Mouse (Mus musculus): ENCODE data around the gene Tmem235. TPM values are rescaled to one million over a fixed set of nuclear protein-coding genes. Genes with fewer than 3 reads are reported as not detected.

Gene Tmem235
- polyA plus RNA-seq, 1 experiment from 2014 or later, result not detected

- Histone ChIP-seq H3K9me3 (no peaks in the 10 kb centered on the region), H3K4me3 (no peak overlapping the region), H3K4me1 (peaks cover 27% of the 10 kb centered on the region), H3K36me3 (no peaks in the 10 kb centered on the region), H3K9ac (no peak overlapping the region), H3K27ac (no peak overlapping the region), H3K4me2 (replicated peaks) (no peak overlapping the region), H3K27me3 (replicated peaks) (no peaks in the 10 kb centered on the region)
- 54% methylated on average over 4 of the region's 4 CpGs for WGBS
- no peak for ATAC-seq (ENCODE audit: low FRiP score, low read depth)
Measured at GRCm38 (mm10) chr11:117874419-117874818, 13.9 kb downstream of the Tmem235 start.

GRCm38 (mm10) chr11:117875681-117876080, 15.1 kb downstream of the Tmem235 start:
- Histone ChIP-seq H3K4me2 (replicated peaks) (no peak overlapping the region), H3K27me3 (replicated peaks) (no peaks in the 10 kb centered on the region), H3K9ac (no peak overlapping the region), H3K27ac (no peak overlapping the region), H3K4me3 (no peak overlapping the region), H3K4me1 (peaks cover 24% of the 10 kb centered on the region), H3K36me3 (no peaks in the 10 kb centered on the region), H3K9me3 (no peaks in the 10 kb centered on the region)
- 18% methylated on average over 6 of the region's 6 CpGs for WGBS
- no peak for ATAC-seq (ENCODE audit: low FRiP score, low read depth)

GRCm38 (mm10) chr11:117877917-117878745, 17.6 kb downstream of the Tmem235 start:
- 28% methylated on average over 13 of the region's 13 CpGs for WGBS
- H3K4me2 ChIP-seq (replicated peaks), result peak overlapping the region; percentile 41
- H3K9ac ChIP-seq, result peak overlapping the region; percentile 33; the same call in 1 of the 2 replicates

DNA sequence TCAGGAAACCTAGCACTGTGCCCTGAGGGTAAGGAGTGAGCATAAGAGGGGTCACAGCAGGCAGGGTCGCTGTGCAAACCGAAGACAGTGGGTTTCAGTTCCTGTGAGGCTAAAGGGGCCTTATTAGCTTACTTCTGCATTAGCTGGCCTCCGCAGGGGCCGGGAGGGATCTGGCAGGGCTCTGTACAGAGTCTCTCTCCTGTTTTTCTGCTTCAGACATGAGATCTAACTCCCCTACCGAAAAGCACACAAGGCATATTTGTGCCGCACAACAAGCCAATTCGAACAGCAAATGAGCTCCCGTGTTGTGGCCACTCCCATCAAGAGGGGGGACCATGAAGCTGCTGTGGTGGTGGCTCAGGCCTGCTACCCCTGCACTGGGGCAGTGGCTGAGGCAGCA, 18.3 kb downstream of the Tmem235 start:
- Histone ChIP-seq H3K4me2 (replicated peaks) (peak overlapping the region; percentile 41), H3K9me3 (no peaks in the 10 kb centered on the region), H3K27me3 (replicated peaks) (no peaks in the 10 kb centered on the region), H3K36me3 (no peaks in the 10 kb centered on the region), H3K4me3 (no peak overlapping the region), H3K27ac (no peak overlapping the region), H3K9ac (peak overlapping the region; percentile 33; the same call in 1 of the 2 replicates), H3K4me1 (peaks cover 24% of the 10 kb centered on the region)
- no peak for ATAC-seq (ENCODE audit: low FRiP score, low read depth)
- WGBS, result 31% methylated on average over 8 of the region's 8 CpGs

More at GRCm38 (mm10) chr11:117877917-117878745, 17.6 kb downstream of the Tmem235 start:
- H3K36me3 ChIP-seq, result no peaks in the 10 kb centered on the region
- no peak overlapping the region for H3K27ac ChIP-seq
- no peaks in the 10 kb centered on the region for H3K9me3 ChIP-seq
- no peak overlapping the region for H3K4me3 ChIP-seq
- peaks cover 28% of the 10 kb centered on the region for H3K4me1 ChIP-seq
- peak; percentile 38 for ATAC-seq (ENCODE audit: low FRiP score, low read depth)
- H3K27me3 ChIP-seq (replicated peaks), result no peaks in the 10 kb centered on the region

DNA sequence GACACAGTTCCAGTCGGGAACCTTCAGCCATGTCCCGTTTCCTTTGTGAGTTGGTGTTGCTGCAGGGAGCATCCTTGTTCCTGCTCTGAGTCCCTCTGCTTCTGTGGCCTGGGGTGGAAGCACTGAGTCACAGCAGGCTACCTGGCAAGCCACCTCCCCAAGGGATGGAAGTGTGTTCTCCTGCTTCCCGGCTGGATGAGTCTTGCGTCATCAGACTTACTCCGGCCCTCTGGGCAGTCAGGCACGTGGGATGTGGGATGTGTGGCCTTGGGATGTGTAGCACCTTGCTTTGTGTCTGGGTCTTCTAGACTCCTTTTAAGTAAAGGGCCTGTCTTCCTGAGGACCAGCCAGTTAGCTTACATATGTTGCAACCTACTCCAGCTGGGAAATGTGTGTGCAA, 19.1 kb downstream of the Tmem235 start:
- H3K4me2 ChIP-seq (replicated peaks), result no peak overlapping the region
- no peaks in the 10 kb centered on the region for H3K36me3 ChIP-seq
- 79% methylated on average over 6 of the region's 6 CpGs for WGBS
- ATAC-seq (ENCODE audit: low FRiP score, low read depth), result no peak
- H3K9me3 ChIP-seq, result no peaks in the 10 kb centered on the region
- no peak overlapping the region for H3K4me3 ChIP-seq
- H3K27ac ChIP-seq, result no peak overlapping the region
- no peak overlapping the region for H3K9ac ChIP-seq
- H3K27me3 ChIP-seq (replicated peaks), result no peaks in the 10 kb centered on the region
- H3K4me1 ChIP-seq, result peaks cover 24% of the 10 kb centered on the region

DNA sequence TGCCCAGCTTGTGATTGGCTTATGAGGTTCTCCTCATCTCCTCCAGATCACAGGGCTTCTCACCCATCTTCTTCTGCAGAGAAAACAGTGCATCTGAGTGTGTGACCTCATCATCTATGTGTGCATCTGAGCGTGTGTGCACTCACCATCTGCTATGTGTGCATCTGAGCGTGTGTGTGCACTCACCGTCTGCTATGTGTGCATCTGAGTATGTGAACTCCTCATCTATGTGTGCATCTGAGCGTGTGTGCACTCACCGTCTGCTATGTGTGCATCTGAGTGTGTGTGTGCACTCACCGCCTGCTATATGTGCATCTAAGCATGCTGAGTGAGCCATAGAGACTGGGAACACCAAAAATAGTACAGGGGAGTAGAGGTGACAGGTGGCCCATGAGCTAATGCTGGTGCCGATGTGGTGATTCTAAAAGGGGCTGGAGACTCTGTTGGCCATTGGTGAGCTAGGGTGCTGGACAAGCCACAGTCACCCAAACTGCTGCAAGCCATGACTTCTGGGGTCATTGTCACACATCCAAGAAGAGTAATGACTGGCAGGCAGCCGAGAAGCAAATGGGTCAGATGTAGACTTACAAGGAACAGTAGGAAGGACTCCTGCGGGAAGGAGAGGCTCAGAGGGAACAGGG, 19.9 kb downstream of the Tmem235 start:
- no peaks in the 10 kb centered on the region for H3K36me3 ChIP-seq
- WGBS, result 87% methylated on average over 9 of the region's 9 CpGs
- no peak overlapping the region for H3K4me2 ChIP-seq (replicated peaks)
- no peaks in the 10 kb centered on the region for H3K9me3 ChIP-seq
- H3K4me1 ChIP-seq, result peaks cover 24% of the 10 kb centered on the region
- H3K27me3 ChIP-seq (replicated peaks), result no peaks in the 10 kb centered on the region
- H3K9ac ChIP-seq, result no peak overlapping the region
- H3K27ac ChIP-seq, result no peak overlapping the region
- ATAC-seq (ENCODE audit: low FRiP score, low read depth), result no peak
- no peak overlapping the region for H3K4me3 ChIP-seq

GRCm38 (mm10) chr11:117880977-117881358, 20.4 kb downstream of the Tmem235 start:
- no peak overlapping the region for H3K9ac ChIP-seq
- H3K4me3 ChIP-seq, result no peak overlapping the region
- H3K4me1 ChIP-seq, result peaks cover 22% of the 10 kb centered on the region
- 86% methylated on average over 6 of the region's 6 CpGs for WGBS
- H3K9me3 ChIP-seq, result no peaks in the 10 kb centered on the region
- no peak for ATAC-seq (ENCODE audit: low FRiP score, low read depth)
- H3K27ac ChIP-seq, result no peak overlapping the region
- no peaks in the 10 kb centered on the region for H3K27me3 ChIP-seq (replicated peaks)
- no peaks in the 10 kb centered on the region for H3K36me3 ChIP-seq
- H3K4me2 ChIP-seq (replicated peaks), result no peak overlapping the region

GRCm38 (mm10) chr11:117881787-117882186, 21.2 kb downstream of the Tmem235 start:
- no peak overlapping the region for H3K9ac ChIP-seq
- no peak overlapping the region for H3K27ac ChIP-seq
- no peaks in the 10 kb centered on the region for H3K36me3 ChIP-seq
- ATAC-seq (ENCODE audit: low FRiP score, low read depth), result no peak
- H3K4me2 ChIP-seq (replicated peaks), result no peak overlapping the region
- no peaks in the 10 kb centered on the region for H3K9me3 ChIP-seq
- H3K4me3 ChIP-seq, result no peak overlapping the region
- peaks cover 22% of the 10 kb centered on the region for H3K4me1 ChIP-seq
- 35% methylated on average over 8 of the region's 8 CpGs for WGBS
- H3K27me3 ChIP-seq (replicated peaks), result no peaks in the 10 kb centered on the region

DNA sequence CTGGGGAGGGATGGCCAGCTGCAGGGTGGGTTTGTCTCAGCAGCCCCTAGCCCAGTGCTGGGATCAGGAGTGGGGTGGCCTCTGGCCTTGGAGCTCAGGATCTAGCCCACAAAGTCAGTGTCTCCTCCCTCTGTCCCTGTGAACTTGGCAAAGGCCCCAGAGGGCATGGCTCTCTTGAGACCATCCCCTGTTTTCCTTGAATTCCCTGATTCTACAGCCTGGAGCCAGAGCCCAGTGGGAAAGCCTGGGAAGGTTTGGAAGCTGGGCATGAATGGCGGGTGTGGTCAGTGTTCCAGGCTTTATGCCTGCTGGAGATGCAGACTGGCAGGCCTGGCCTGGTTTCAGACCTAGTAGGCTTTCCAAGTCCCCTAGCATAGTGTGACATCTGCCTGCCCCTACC, 21.7 kb downstream of the Tmem235 start:
- Histone ChIP-seq H3K27ac (no peak overlapping the region), H3K9me3 (no peaks in the 10 kb centered on the region), H3K4me3 (no peak overlapping the region), H3K36me3 (no peaks in the 10 kb centered on the region), H3K9ac (no peak overlapping the region), H3K4me2 (replicated peaks) (no peak overlapping the region), H3K27me3 (replicated peaks) (no peaks in the 10 kb centered on the region), H3K4me1 (peaks cover 22% of the 10 kb centered on the region)
- no peak for ATAC-seq (ENCODE audit: low FRiP score, low read depth)
- WGBS, result 85% methylated on average over 1 of the region's 1 CpGs

- H3K9ac ChIP-seq, result no peak overlapping the region
- peaks cover 14% of the 10 kb centered on the region for H3K27me3 ChIP-seq (replicated peaks)
- no peak overlapping the region for H3K4me3 ChIP-seq
- ATAC-seq (ENCODE audit: low FRiP score, low read depth), result no peak
- WGBS, result 47% methylated on average over 5 of the region's 5 CpGs
- H3K4me2 ChIP-seq (replicated peaks), result no peak overlapping the region
- H3K36me3 ChIP-seq, result no peaks in the 10 kb centered on the region
- H3K9me3 ChIP-seq, result no peaks in the 10 kb centered on the region
- peaks cover 39% of the 10 kb centered on the region for H3K4me1 ChIP-seq
- no peak overlapping the region for H3K27ac ChIP-seq
Measured at GRCm38 (mm10) chr11:117886000-117886399, 25.4 kb downstream of the Tmem235 start.

GRCm38 (mm10) chr11:117888168-117888852, 27.8 kb downstream of the Tmem235 start:
- H3K9me3 ChIP-seq, result no peaks in the 10 kb centered on the region
- H3K4me3 ChIP-seq, result no peak overlapping the region
- ATAC-seq (ENCODE audit: low FRiP score, low read depth), result no peak
- WGBS, result 9% methylated on average over 20 of the region's 20 CpGs
- H3K36me3 ChIP-seq, result no peaks in the 10 kb centered on the region
- peak overlapping the region; percentile 59 for H3K4me2 ChIP-seq (replicated peaks)
- peaks cover 31% of the 10 kb centered on the region for H3K27me3 ChIP-seq (replicated peaks)
- no peak overlapping the region for H3K27ac ChIP-seq
- H3K4me1 ChIP-seq, result peaks cover 37% of the 10 kb centered on the region
- peak overlapping the region; percentile 42; the same call in 1 of the 2 replicates for H3K9ac ChIP-seq

All from neural tube, embryonic 12.5 days (tissue).